Mouse (Mus musculus) ES-E14 (cell line): Measurements from ENCODE around the gene Abcb11.
A peak's percentile ranks its signal among the peaks of the same experiment; 100 is the strongest.

Source experiments
- CHD2 ChIP-seq: IDR thresholded peaks from 2 replicates; pipeline ENCODE4 v1.6.1; 2014; ENCODE audit warnings: mild to moderate bottlenecking, low read depth, low read length, inconsistent platforms
- HCFC1 ChIP-seq: IDR thresholded peaks from 2 replicates; pipeline ENCODE4 v1.6.1; 2012; ENCODE audit warnings: low read length, inconsistent platforms, borderline replicate concordance; ENCODE audit not compliant: insufficient read depth
- MAFK ChIP-seq: IDR thresholded peaks from 2 replicates; pipeline ENCODE4 v1.6.1; 2014; ENCODE audit warnings: mild to moderate bottlenecking, low read depth, low read length, inconsistent platforms; ENCODE audit not compliant: insufficient read depth
- ZC3H11A ChIP-seq: IDR thresholded peaks from 2 replicates; pipeline ENCODE4 v1.6.1; 2012; ENCODE audit warnings: low read depth, mild to moderate bottlenecking, inconsistent platforms, low read length, borderline replicate concordance
- ZNF384 ChIP-seq: IDR thresholded peaks from 2 replicates; pipeline ENCODE4 v1.6.1; 2012; ENCODE audit warnings: low read depth, low read length, inconsistent platforms

GRCm38 (mm10) chr2:69288989-69289388, 53.4 kb downstream of the Abcb11 start:
- TF ChIP-seq ZNF384: no peak
- no peak for TF ChIP-seq HCFC1
- no peak for TF ChIP-seq CHD2
- peak; percentile 34; the same call in 1 of the 2 replicates for TF ChIP-seq MAFK
- no peak for TF ChIP-seq ZC3H11A
